Mouse (Mus musculus) liver, embryonic 14.5 days (tissue): ENCODE data around the gene Slc17a9.

Source experiments
- CTCF ChIP-seq: IDR thresholded peaks from 2 replicates; pipeline ENCODE4 v1.5.1; 2016; ENCODE audit warnings: antibody characterized with exemption, low read depth, control low read depth
- EP300 ChIP-seq: IDR thresholded peaks from 2 replicates; pipeline ENCODE4 v1.6.1; 2016; ENCODE audit warnings: antibody characterized with exemption, low read depth

GRCm38 (mm10) chr2:180689841-180690240, 35.2 kb upstream of the Slc17a9 start:
- TF ChIP-seq CTCF (no peak), EP300 (no peak)
